Mouse (Mus musculus): ENCODE measurements around the gene Klc1.

DNA sequence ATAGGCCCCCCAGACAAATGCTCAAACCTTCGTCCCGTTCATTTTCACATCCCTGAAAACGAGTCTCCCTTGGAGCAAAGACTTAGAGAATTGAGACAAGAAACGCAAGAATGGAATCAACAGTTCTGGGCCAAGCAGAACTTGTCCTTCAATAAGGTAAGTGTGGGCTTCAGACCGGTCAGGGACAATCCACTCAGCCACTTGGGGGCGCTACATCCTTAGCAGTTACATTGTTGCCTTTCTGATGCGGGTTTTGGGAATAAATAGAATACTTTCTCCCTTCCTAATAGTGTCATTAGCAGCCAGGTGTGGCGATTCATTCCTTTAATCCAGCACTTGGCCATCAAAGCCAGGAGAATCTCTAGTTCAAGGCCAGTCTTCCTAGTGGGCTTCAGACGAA, 36.0 kb upstream of the Klc1 start:
- TF ChIP-seq USF1 (IDR thresholded peaks at IDR 0.05; ENCODE audit: low read depth) (no peak), POLR2A (IDR thresholded peaks at IDR 0.05; ENCODE audit: insufficient read length, low read depth) (no peak)

All from myocyte (in vitro differentiated cells).